Mouse (Mus musculus): ENCODE data around the gene Eno3. TPM values are rescaled to one million over a fixed set of nuclear protein-coding genes. Genes with fewer than 3 reads are reported as not detected.

The Eno3 gene
- total and polyA plus RNA-seq, 3 experiments, result 14.2 to 16.8 TPM; not detected in 1

DNA sequence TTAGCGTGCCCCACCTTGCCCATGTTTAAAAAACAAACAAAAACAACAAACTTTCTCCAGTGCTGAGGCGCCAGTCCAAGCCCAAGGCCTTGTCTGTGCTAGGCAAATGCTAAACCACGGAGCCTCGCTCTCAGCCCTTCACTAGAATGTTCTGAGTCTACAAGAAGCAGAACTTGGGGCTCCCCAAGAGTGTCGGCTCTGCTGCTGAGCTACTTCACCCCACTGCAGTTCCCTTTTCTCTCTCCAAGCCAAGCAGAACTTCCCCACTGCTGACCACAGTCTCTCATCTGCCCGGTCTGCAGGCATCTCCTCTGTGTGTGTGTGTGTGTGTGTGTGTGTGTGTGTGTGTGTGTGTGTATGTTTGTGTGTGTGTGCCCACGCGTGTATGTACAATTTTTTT, 22.9 kb downstream of the Eno3 start:
- H3K27ac ChIP-seq (ENCODE audit: control insufficient read depth, low read depth, low read length), result peak overlapping the region; percentile 49
- peaks cover 0 to 4% of the 10 kb centered on the region in 2 experiments; a peak in 3 of 4 replicates for H3K4me1 ChIP-seq (ENCODE audit: control insufficient read depth in 1 of 2, insufficient read depth in 2 of 2, low read length in 2 of 2)
- DNase-seq (ENCODE audit: low read depth, low spot score), result peak; percentile 95

DNA sequence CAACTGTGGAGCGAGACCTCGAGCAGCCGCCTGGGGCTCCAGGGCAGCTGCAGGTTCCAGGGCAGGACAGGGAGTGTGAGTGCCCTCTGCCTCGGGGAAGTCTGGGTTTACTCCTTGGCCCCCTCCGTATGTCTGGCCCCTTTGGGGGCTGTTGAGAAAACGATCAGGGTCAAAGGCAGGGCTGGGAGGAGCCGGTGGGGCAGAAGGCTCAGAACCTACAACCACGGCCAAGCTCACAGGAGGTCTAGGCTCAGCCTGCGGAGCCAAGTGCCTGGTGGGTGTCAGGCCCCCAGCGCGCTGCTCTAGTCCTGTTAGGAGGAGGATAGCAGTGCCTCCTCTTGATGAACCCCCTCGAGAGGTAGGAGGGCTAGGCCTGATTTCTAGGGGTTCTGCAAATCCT, 24.2 kb downstream of the Eno3 start:
- H3K27ac ChIP-seq (ENCODE audit: control insufficient read depth, low read depth, low read length), result no peak overlapping the region
- no peak overlapping the region for H3K4me3 ChIP-seq (ENCODE audit: control insufficient read depth in 1 of 2, insufficient read depth in 1 of 2, low read depth in 2 of 2, low read length in 2 of 2)
- peaks cover 0 to 5% of the 10 kb centered on the region in 2 experiments; a peak in 2 of 4 replicates for H3K36me3 ChIP-seq (ENCODE audit: control insufficient read depth in 1 of 2, insufficient read depth in 2 of 2, low read length in 2 of 2)
- no peak for TF ChIP-seq UBTF (IDR thresholded peaks at IDR 0.05; ENCODE audit: borderline replicate concordance, insufficient read depth, low read depth, low read length)
- no peak for TF ChIP-seq MAZ (IDR thresholded peaks at IDR 0.05; ENCODE audit: low read depth, low read length)
- TF ChIP-seq NELFE (IDR thresholded peaks at IDR 0.05; ENCODE audit: low read depth, low read length), result no peak
- no peak for TF ChIP-seq TBP (IDR thresholded peaks at IDR 0.05; ENCODE audit: low read depth, low read length)
- no peak for TF ChIP-seq ELF1 (IDR thresholded peaks at IDR 0.05; ENCODE audit: low read depth, low read length)
- TF ChIP-seq BHLHE40 (IDR thresholded peaks at IDR 0.05; ENCODE audit: borderline replicate concordance, low read depth, low read length), result no peak
- TF ChIP-seq HCFC1 (IDR thresholded peaks at IDR 0.05; ENCODE audit: low read depth, low read length), result no peak
- no peak for TF ChIP-seq TAL1 (IDR thresholded peaks at IDR 0.05; ENCODE audit: low read length)
- no peak for TF ChIP-seq MEF2A (IDR thresholded peaks at IDR 0.05; ENCODE audit: extremely low read depth, insufficient replicate concordance, low read depth, low read length, poor library complexity, severe bottlenecking)
- no peak for TF ChIP-seq GATA1 (IDR thresholded peaks at IDR 0.05; ENCODE audit: low read depth, low read length)
- TF ChIP-seq MAX (IDR thresholded peaks at IDR 0.05; ENCODE audit: low read length), result no peak
- no peak for TF ChIP-seq USF2 (IDR thresholded peaks at IDR 0.05; ENCODE audit: borderline replicate concordance in 1 of 2, insufficient read depth in 1 of 2, low read depth in 1 of 2, low read length in 2 of 2)
- TF ChIP-seq ZNF384 (IDR thresholded peaks at IDR 0.05; ENCODE audit: low read depth, low read length), result no peak
- no peak for TF ChIP-seq E2F4 (IDR thresholded peaks at IDR 0.05; ENCODE audit: borderline replicate concordance, low read depth, low read length)
- TF ChIP-seq RAD21 (IDR thresholded peaks at IDR 0.05; ENCODE audit: low read depth, low read length), result no peak
- TF ChIP-seq CHD2 (IDR thresholded peaks at IDR 0.05; ENCODE audit: low read length), result no peak
- no peak for TF ChIP-seq POLR2AphosphoS2 (IDR thresholded peaks at IDR 0.05; ENCODE audit: low read length)
- no peaks in the 10 kb centered on the region for H3K27me3 ChIP-seq (ENCODE audit: control insufficient read depth in 1 of 2, insufficient read depth in 2 of 2, low read length in 2 of 2)
- no peaks in the 10 kb centered on the region for H3K9me3 ChIP-seq (replicated peaks; ENCODE audit: insufficient read depth, low read length)
- no peaks in the 10 kb centered on the region for H3K79me2 ChIP-seq (ENCODE audit: control insufficient read depth, insufficient read depth, low read length, poor library complexity)
- no peak overlapping the region for H3K9ac ChIP-seq (ENCODE audit: control insufficient read depth, low read depth, low read length, poor library complexity, severe bottlenecking)
- DNase-seq (ENCODE audit: low read depth, low spot score), result no peak
- peaks cover 0 to 4% of the 10 kb centered on the region in 2 experiments; a peak in 3 of 4 replicates for H3K4me1 ChIP-seq (ENCODE audit: control insufficient read depth in 1 of 2, insufficient read depth in 2 of 2, low read length in 2 of 2)

More for the DNA sequence above, 22.9 kb downstream of the Eno3 start:
- H3K4me3 ChIP-seq (ENCODE audit: control insufficient read depth in 1 of 2, insufficient read depth in 1 of 2, low read depth in 2 of 2, low read length in 2 of 2), result no peak overlapping the region
- TF ChIP-seq TBP (IDR thresholded peaks at IDR 0.05; ENCODE audit: low read depth, low read length) (peak; percentile 74), ZKSCAN1 (IDR thresholded peaks at IDR 0.05; ENCODE audit: low read depth, low read length) (no peak), ZC3H11A (IDR thresholded peaks at IDR 0.05; ENCODE audit: low read depth, low read length) (no peak), USF1 (IDR thresholded peaks at IDR 0.05; ENCODE audit: low read depth, low read length) (no peak), EP300 (IDR thresholded peaks at IDR 0.05; ENCODE audit: low read depth in 1 of 2, low read length in 2 of 2) (peak in 1 of 2 experiments; percentile 67; a peak in 1 of 4 replicates), MYC (IDR thresholded peaks at IDR 0.05; ENCODE audit: low read depth, low read length) (0 out of 2 replicates have a peak, but pooled peaks have one; percentile 17), NRF1 (IDR thresholded peaks at IDR 0.05; ENCODE audit: insufficient read depth, low read depth, low read length, poor library complexity, severe bottlenecking) (0 out of 2 replicates have a peak, but pooled peaks have one; percentile 31), TAL1 (IDR thresholded peaks at IDR 0.05; ENCODE audit: low read length) (0 out of 2 replicates have a peak, but pooled peaks have one; percentile 7)
- peaks cover 0 to 5% of the 10 kb centered on the region in 2 experiments; a peak in 2 of 4 replicates for H3K36me3 ChIP-seq (ENCODE audit: control insufficient read depth in 1 of 2, insufficient read depth in 2 of 2, low read length in 2 of 2)
- no peaks in the 10 kb centered on the region for H3K27me3 ChIP-seq (ENCODE audit: control insufficient read depth in 1 of 2, insufficient read depth in 2 of 2, low read length in 2 of 2)
- no peaks in the 10 kb centered on the region for H3K79me2 ChIP-seq (ENCODE audit: control insufficient read depth, insufficient read depth, low read length, poor library complexity)
- no peaks in the 10 kb centered on the region for H3K9me3 ChIP-seq (replicated peaks; ENCODE audit: insufficient read depth, low read length)
- H3K9ac ChIP-seq (ENCODE audit: control insufficient read depth, low read depth, low read length, poor library complexity, severe bottlenecking), result peak overlapping the region; percentile 24; the same call in 1 of the 2 replicates

Data from MEL (cell line).